Mouse (Mus musculus): ENCODE measurements around the gene Trim37. TPM values are rescaled to one million over a fixed set of nuclear protein-coding genes. Genes with fewer than 3 reads are reported as not detected.

Trim37 gene
- polyA plus RNA-seq, 1 experiment from 2014 or later: 7.7 TPM

DNA sequence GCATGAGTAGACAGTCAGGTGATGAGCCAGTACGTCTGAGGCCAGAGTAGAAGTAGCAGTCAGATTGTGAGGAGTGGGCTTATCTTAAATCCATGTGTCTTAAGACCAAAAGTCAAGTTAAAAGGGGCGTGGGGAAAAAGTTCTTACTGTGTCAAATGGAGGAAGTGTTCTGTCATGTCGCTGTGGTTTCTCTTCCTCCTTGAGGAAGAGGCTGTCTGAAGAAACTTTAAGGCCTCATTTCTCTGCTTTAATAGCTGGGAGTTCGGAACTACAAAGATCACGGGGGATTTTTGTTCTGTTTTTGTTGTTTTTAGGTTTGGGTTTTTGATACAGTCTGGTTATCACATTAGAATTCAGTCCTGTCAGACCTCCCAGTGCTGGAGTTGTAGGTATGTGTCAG lies 85.4 kb downstream of the Trim37 start:
- 79% methylated on average over 5 of the region's 5 CpGs for WGBS
- Histone ChIP-seq H3K27ac (ENCODE audit: low read depth, low read length) (no peak overlapping the region), H3K36me3 (ENCODE audit: control insufficient read depth, insufficient read depth) (peaks cover 8% of the 10 kb centered on the region; the same call in 1 of the 2 replicates), H3K27me3 (replicated peaks; ENCODE audit: control insufficient read depth, insufficient read depth, low read length) (no peaks in the 10 kb centered on the region), H3K4me2 (replicated peaks; ENCODE audit: low read depth) (no peak overlapping the region), H3K9ac (ENCODE audit: low read depth, low read length) (no peak overlapping the region), H3K4me3 (ENCODE audit: low read depth, low read length) (no peak overlapping the region), H3K9me3 (ENCODE audit: control insufficient read depth) (no peaks in the 10 kb centered on the region), H3K4me1 (replicated peaks; ENCODE audit: control insufficient read depth, insufficient read depth, low read length) (no peaks in the 10 kb centered on the region)
- TF ChIP-seq CTCF (IDR thresholded peaks at IDR 0.05; ENCODE audit: low read depth): no peak
- no peak for ATAC-seq

DNA sequence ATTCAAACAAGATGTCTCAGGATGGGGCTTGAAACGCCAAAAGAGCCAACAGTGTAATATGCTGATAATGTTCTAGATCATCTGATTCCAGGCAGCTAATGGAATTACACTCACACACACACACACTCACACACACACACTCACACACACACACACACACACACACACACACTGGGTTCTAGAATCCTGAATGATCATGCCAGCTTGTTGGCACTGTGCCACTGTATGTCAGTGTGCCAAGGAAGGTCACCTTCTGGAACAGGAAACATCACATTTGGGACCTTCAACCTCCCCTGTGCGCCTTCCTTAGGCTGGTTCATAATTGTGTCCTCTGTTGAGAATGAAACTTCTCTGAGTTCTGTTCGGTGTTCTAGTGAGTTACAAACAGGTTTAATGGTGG lies 95.8 kb downstream of the Trim37 start:
- H3K36me3 ChIP-seq (ENCODE audit: control insufficient read depth, insufficient read depth): peaks cover 7% of the 10 kb centered on the region
- no peak overlapping the region for H3K9ac ChIP-seq (ENCODE audit: low read depth, low read length)
- 82% methylated on average over 3 of the region's 3 CpGs for WGBS
- no peak overlapping the region for H3K4me2 ChIP-seq (replicated peaks; ENCODE audit: low read depth)
- no peak overlapping the region for H3K27ac ChIP-seq (ENCODE audit: low read depth, low read length)
- no peak for ATAC-seq
- no peak overlapping the region for H3K4me3 ChIP-seq (ENCODE audit: low read depth, low read length)
- H3K9me3 ChIP-seq (ENCODE audit: control insufficient read depth): no peaks in the 10 kb centered on the region
- TF ChIP-seq CTCF (IDR thresholded peaks at IDR 0.05; ENCODE audit: low read depth): no peak
- H3K27me3 ChIP-seq (replicated peaks; ENCODE audit: control insufficient read depth, insufficient read depth, low read length): no peaks in the 10 kb centered on the region
- no peaks in the 10 kb centered on the region for H3K4me1 ChIP-seq (replicated peaks; ENCODE audit: control insufficient read depth, insufficient read depth, low read length)

DNA sequence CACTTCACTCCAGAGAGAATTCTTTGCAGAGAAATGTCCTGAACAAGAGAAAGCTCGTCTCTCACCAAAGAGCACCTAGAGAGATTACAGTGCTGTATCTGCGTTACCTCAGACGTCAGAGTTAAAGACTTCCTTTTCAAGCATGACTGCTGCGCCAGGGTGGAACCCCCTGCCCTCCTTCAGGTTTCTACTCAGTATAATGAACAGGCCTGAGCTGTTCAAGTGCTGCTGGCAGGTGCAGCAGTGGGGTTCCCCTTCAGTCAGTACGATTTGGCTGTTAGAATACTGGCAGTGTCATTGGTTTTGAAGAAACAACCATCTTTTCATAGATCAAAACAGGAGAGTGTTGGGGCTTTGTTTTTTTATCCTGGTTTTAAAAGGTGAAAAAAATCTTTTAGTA lies 100.2 kb downstream of the Trim37 start:
- 82% methylated on average over 5 of the region's 5 CpGs for WGBS
- TF ChIP-seq CTCF (IDR thresholded peaks at IDR 0.05; ENCODE audit: low read depth): no peak
- H3K9me3 ChIP-seq (ENCODE audit: control insufficient read depth): no peaks in the 10 kb centered on the region
- H3K36me3 ChIP-seq (ENCODE audit: control insufficient read depth, insufficient read depth): peaks cover 4% of the 10 kb centered on the region; the same call in 1 of the 2 replicates
- H3K27ac ChIP-seq (ENCODE audit: low read depth, low read length): no peak overlapping the region
- no peak for ATAC-seq
- no peaks in the 10 kb centered on the region for H3K4me1 ChIP-seq (replicated peaks; ENCODE audit: control insufficient read depth, insufficient read depth, low read length)
- no peaks in the 10 kb centered on the region for H3K27me3 ChIP-seq (replicated peaks; ENCODE audit: control insufficient read depth, insufficient read depth, low read length)
- no peak overlapping the region for H3K9ac ChIP-seq (ENCODE audit: low read depth, low read length)
- no peak overlapping the region for H3K4me3 ChIP-seq (ENCODE audit: low read depth, low read length)
- no peak overlapping the region for H3K4me2 ChIP-seq (replicated peaks; ENCODE audit: low read depth)

DNA sequence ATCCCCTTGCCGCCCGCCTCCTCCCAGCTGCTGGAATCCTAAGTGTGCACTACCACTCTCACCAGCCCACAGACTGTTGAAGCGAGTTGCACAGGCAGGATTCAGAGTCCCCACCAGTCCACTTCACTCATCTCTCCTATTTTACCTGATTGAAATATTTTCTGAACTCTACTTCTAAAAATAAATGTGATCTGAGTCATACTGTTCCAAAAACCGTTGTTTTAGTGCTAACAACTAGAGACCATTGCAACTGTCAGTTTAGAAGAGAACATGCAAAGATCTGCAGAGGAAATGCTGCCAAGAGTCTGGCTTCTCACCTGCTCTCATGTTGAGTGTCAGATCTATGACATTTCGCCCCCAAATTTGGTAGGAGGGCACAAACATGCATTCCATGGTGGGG lies 106.5 kb downstream of the Trim37 start:
- Histone ChIP-seq H3K36me3 (ENCODE audit: control insufficient read depth, insufficient read depth) (no peaks in the 10 kb centered on the region), H3K4me2 (replicated peaks; ENCODE audit: low read depth) (no peak overlapping the region), H3K27me3 (replicated peaks; ENCODE audit: control insufficient read depth, insufficient read depth, low read length) (no peaks in the 10 kb centered on the region), H3K9ac (ENCODE audit: low read depth, low read length) (no peak overlapping the region), H3K4me1 (replicated peaks; ENCODE audit: control insufficient read depth, insufficient read depth, low read length) (no peaks in the 10 kb centered on the region), H3K9me3 (ENCODE audit: control insufficient read depth) (no peaks in the 10 kb centered on the region), H3K4me3 (ENCODE audit: low read depth, low read length) (no peak overlapping the region), H3K27ac (ENCODE audit: low read depth, low read length) (no peak overlapping the region)
- 86% methylated on average over 5 of the region's 5 CpGs for WGBS
- ATAC-seq: no peak
- no peak for TF ChIP-seq CTCF (IDR thresholded peaks at IDR 0.05; ENCODE audit: low read depth)

DNA sequence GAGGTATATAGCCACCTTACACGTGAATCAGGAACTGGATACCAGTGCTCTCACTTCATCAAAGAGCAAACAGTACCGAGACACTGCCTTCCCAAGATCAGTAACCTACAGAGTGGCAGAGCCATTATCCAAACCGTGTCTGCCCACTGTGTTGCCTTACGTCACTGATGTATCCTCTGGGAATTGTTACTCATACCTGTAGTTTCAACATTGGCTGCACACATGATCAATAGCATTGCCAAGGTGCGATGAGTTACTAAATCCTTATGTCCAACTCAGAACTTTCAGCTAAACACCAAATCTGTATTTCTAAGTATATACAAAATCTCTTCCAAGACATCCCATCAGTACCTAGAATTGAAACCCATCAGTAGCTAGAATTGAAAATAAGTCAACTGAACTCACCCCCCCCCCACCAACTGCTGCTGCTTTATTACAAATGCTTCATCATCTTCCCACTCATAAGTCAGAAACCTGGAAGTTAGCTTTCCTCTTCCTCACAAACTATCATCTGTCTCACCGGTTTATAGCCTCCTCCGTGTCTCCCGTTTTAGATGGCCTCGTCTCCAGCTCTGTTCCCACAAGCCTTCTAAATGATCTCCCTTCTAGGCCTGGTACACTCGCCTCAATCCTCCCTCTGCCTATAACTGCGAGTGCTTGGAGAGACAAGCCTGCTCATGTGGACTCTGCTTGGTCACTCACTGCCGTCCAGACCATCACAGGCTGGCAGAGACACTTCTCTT lies 108.0 kb downstream of the Trim37 start:
- no peak for TF ChIP-seq CTCF (IDR thresholded peaks at IDR 0.05; ENCODE audit: low read depth)
- Histone ChIP-seq H3K27ac (ENCODE audit: low read depth, low read length) (no peak overlapping the region), H3K4me1 (replicated peaks; ENCODE audit: control insufficient read depth, insufficient read depth, low read length) (no peaks in the 10 kb centered on the region), H3K27me3 (replicated peaks; ENCODE audit: control insufficient read depth, insufficient read depth, low read length) (no peaks in the 10 kb centered on the region), H3K36me3 (ENCODE audit: control insufficient read depth, insufficient read depth) (no peaks in the 10 kb centered on the region), H3K9ac (ENCODE audit: low read depth, low read length) (no peak overlapping the region), H3K9me3 (ENCODE audit: control insufficient read depth) (no peaks in the 10 kb centered on the region), H3K4me3 (ENCODE audit: low read depth, low read length) (no peak overlapping the region), H3K4me2 (replicated peaks; ENCODE audit: low read depth) (no peak overlapping the region)
- no peak for ATAC-seq
- WGBS: 88% methylated on average over 12 of the region's 12 CpGs

DNA sequence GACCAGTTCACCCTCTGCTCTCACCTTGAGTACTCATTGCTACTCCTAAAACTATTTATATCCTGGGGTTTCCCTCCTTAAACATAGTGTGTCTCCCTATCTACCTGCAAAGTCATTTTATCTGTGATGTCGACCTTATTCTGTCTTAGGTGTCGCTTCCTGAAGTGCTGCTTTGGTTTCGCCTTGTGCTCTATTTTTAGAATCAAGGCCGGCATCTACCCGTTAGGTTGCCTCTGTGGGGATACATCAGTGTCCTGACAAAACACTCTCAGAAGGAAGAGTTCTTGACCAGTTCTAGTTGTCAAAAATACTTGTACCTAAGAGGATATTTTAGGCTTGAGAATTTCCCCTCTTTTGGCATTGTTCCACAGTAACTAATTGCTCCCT lies 108.6 kb downstream of the Trim37 start:
- Histone ChIP-seq H3K9me3 (ENCODE audit: control insufficient read depth) (no peaks in the 10 kb centered on the region), H3K27ac (ENCODE audit: low read depth, low read length) (no peak overlapping the region), H3K36me3 (ENCODE audit: control insufficient read depth, insufficient read depth) (no peaks in the 10 kb centered on the region), H3K9ac (ENCODE audit: low read depth, low read length) (no peak overlapping the region), H3K27me3 (replicated peaks; ENCODE audit: control insufficient read depth, insufficient read depth, low read length) (no peaks in the 10 kb centered on the region), H3K4me1 (replicated peaks; ENCODE audit: control insufficient read depth, insufficient read depth, low read length) (no peaks in the 10 kb centered on the region), H3K4me2 (replicated peaks; ENCODE audit: low read depth) (no peak overlapping the region), H3K4me3 (ENCODE audit: low read depth, low read length) (no peak overlapping the region)
- 67% methylated on average over 5 of the region's 5 CpGs for WGBS
- no peak for TF ChIP-seq CTCF (IDR thresholded peaks at IDR 0.05; ENCODE audit: low read depth)
- ATAC-seq: no peak
